Mouse (Mus musculus): Measurements from ENCODE around the gene Rps6ka2. TPM values are rescaled to one million over a fixed set of nuclear protein-coding genes. Genes with fewer than 3 reads are reported as not detected.

Gene Rps6ka2
- polyA plus RNA-seq, 1 experiment from 2014 or later: 35.6 TPM

GRCm38 (mm10) chr17:7246893-7247556 is 77.1 kb downstream of the Rps6ka2 start:
- no peaks in the 10 kb centered on the region for H3K27me3 ChIP-seq (ENCODE audit: control insufficient read depth, insufficient read depth, low read length)
- no peak overlapping the region for H3K4me2 ChIP-seq (ENCODE audit: low read depth)
- DNase-seq (ENCODE audit: low spot score) (no peak), ATAC-seq (ENCODE audit: insufficient read depth, low FRiP score, low TSS enrichment) (no peak)
- H3K36me3 ChIP-seq (ENCODE audit: control insufficient read depth, insufficient read depth, low read length): no peaks in the 10 kb centered on the region
- 68% methylated on average over 6 of the region's 6 CpGs for WGBS
- H3K4me3 ChIP-seq (ENCODE audit: low read depth, low read length): no peak overlapping the region
- H3K9me3 ChIP-seq (ENCODE audit: control insufficient read depth, low read length): no peaks in the 10 kb centered on the region
- no peaks in the 10 kb centered on the region; the same call in 1 of the 2 replicates for H3K4me1 ChIP-seq (ENCODE audit: control insufficient read depth, insufficient read depth, low read length)
- no peak overlapping the region for H3K9ac ChIP-seq (ENCODE audit: low read length)
- no peak overlapping the region for H3K27ac ChIP-seq (ENCODE audit: low read depth, low read length)

- ATAC-seq (ENCODE audit: insufficient read depth, low FRiP score, low TSS enrichment): no peak
- WGBS: 72% methylated on average over 4 of the region's 4 CpGs
- H3K9ac ChIP-seq (ENCODE audit: low read length): no peak overlapping the region
Measured at GRCm38 (mm10) chr17:7250373-7250772, 80.5 kb downstream of the Rps6ka2 start.

GRCm38 (mm10) chr17:7257208-7257607 is 87.3 kb downstream of the Rps6ka2 start:
- Histone ChIP-seq H3K4me2 (ENCODE audit: low read depth) (no peak overlapping the region), H3K4me3 (ENCODE audit: low read depth, low read length) (no peak overlapping the region), H3K27ac (ENCODE audit: low read depth, low read length) (no peak overlapping the region), H3K27me3 (ENCODE audit: control insufficient read depth, insufficient read depth, low read length) (no peaks in the 10 kb centered on the region), H3K4me1 (ENCODE audit: control insufficient read depth, insufficient read depth, low read length) (0 out of 2 replicates have a peak, but pooled peaks cover 9% of the 10 kb centered on the region), H3K9ac (ENCODE audit: low read length) (no peak overlapping the region), H3K9me3 (ENCODE audit: control insufficient read depth, low read length) (no peaks in the 10 kb centered on the region), H3K36me3 (ENCODE audit: control insufficient read depth, insufficient read depth, low read length) (0 out of 2 replicates have a peak, but pooled peaks cover 2% of the 10 kb centered on the region)
- ATAC-seq (ENCODE audit: insufficient read depth, low FRiP score, low TSS enrichment): no peak
- WGBS: 90% methylated on average over 1 of the region's 1 CpGs
- no peak for DNase-seq (ENCODE audit: low spot score)

More at GRCm38 (mm10) chr17:7250373-7250772, 80.5 kb downstream of the Rps6ka2 start:
- H3K27ac ChIP-seq (ENCODE audit: low read depth, low read length): no peak overlapping the region
- H3K4me1 ChIP-seq (ENCODE audit: control insufficient read depth, insufficient read depth, low read length): no peaks in the 10 kb centered on the region; the same call in 1 of the 2 replicates
- H3K4me3 ChIP-seq (ENCODE audit: low read depth, low read length): no peak overlapping the region
- no peak overlapping the region for H3K4me2 ChIP-seq (ENCODE audit: low read depth)
- no peaks in the 10 kb centered on the region for H3K27me3 ChIP-seq (ENCODE audit: control insufficient read depth, insufficient read depth, low read length)
- no peak for DNase-seq (ENCODE audit: low spot score)
- no peaks in the 10 kb centered on the region for H3K9me3 ChIP-seq (ENCODE audit: control insufficient read depth, low read length)
- no peaks in the 10 kb centered on the region for H3K36me3 ChIP-seq (ENCODE audit: control insufficient read depth, insufficient read depth, low read length)

GRCm38 (mm10) chr17:7258748-7259359 is 88.9 kb downstream of the Rps6ka2 start:
- 88% methylated on average over 15 of the region's 15 CpGs for WGBS
- no peak overlapping the region for H3K4me3 ChIP-seq (ENCODE audit: low read depth, low read length)
- H3K4me1 ChIP-seq (ENCODE audit: control insufficient read depth, insufficient read depth, low read length): 0 out of 2 replicates have a peak, but pooled peaks cover 9% of the 10 kb centered on the region
- 0 out of 2 replicates have a peak, but pooled peaks cover 2% of the 10 kb centered on the region for H3K36me3 ChIP-seq (ENCODE audit: control insufficient read depth, insufficient read depth, low read length)
- no peak overlapping the region for H3K4me2 ChIP-seq (ENCODE audit: low read depth)
- no peak for DNase-seq (ENCODE audit: low spot score)
- no peak for ATAC-seq (ENCODE audit: insufficient read depth, low FRiP score, low TSS enrichment)
- H3K27me3 ChIP-seq (ENCODE audit: control insufficient read depth, insufficient read depth, low read length): no peaks in the 10 kb centered on the region
- H3K9ac ChIP-seq (ENCODE audit: low read length): no peak overlapping the region
- H3K27ac ChIP-seq (ENCODE audit: low read depth, low read length): no peak overlapping the region
- H3K9me3 ChIP-seq (ENCODE audit: control insufficient read depth, low read length): no peaks in the 10 kb centered on the region

GRCm38 (mm10) chr17:7260360-7260759 is 90.4 kb downstream of the Rps6ka2 start:
- H3K4me1 ChIP-seq (ENCODE audit: control insufficient read depth, insufficient read depth, low read length): 0 out of 2 replicates have a peak, but pooled peaks cover 9% of the 10 kb centered on the region
- H3K4me2 ChIP-seq (ENCODE audit: low read depth): no peak overlapping the region
- H3K9me3 ChIP-seq (ENCODE audit: control insufficient read depth, low read length): no peaks in the 10 kb centered on the region
- H3K27me3 ChIP-seq (ENCODE audit: control insufficient read depth, insufficient read depth, low read length): no peaks in the 10 kb centered on the region
- no peak overlapping the region for H3K4me3 ChIP-seq (ENCODE audit: low read depth, low read length)
- WGBS: 31% methylated on average over 10 of the region's 10 CpGs
- H3K36me3 ChIP-seq (ENCODE audit: control insufficient read depth, insufficient read depth, low read length): 0 out of 2 replicates have a peak, but pooled peaks cover 2% of the 10 kb centered on the region
- 0 out of 2 replicates have a peak overlapping the region, but pooled peaks have one; percentile 17 for H3K27ac ChIP-seq (ENCODE audit: low read depth, low read length)
- ATAC-seq (ENCODE audit: insufficient read depth, low FRiP score, low TSS enrichment) (no peak), DNase-seq (ENCODE audit: low spot score) (no peak)
- H3K9ac ChIP-seq (ENCODE audit: low read length): no peak overlapping the region

- 29% methylated on average over 10 of the region's 10 CpGs for WGBS
- Histone ChIP-seq H3K27me3 (ENCODE audit: control insufficient read depth, insufficient read depth, low read length) (no peaks in the 10 kb centered on the region), H3K4me1 (ENCODE audit: control insufficient read depth, insufficient read depth, low read length) (0 out of 2 replicates have a peak, but pooled peaks cover 9% of the 10 kb centered on the region), H3K9ac (ENCODE audit: low read length) (no peak overlapping the region), H3K36me3 (ENCODE audit: control insufficient read depth, insufficient read depth, low read length) (0 out of 2 replicates have a peak, but pooled peaks cover 2% of the 10 kb centered on the region), H3K27ac (ENCODE audit: low read depth, low read length) (no peak overlapping the region), H3K4me2 (ENCODE audit: low read depth) (no peak overlapping the region), H3K9me3 (ENCODE audit: control insufficient read depth, low read length) (no peaks in the 10 kb centered on the region), H3K4me3 (ENCODE audit: low read depth, low read length) (no peak overlapping the region)
- ATAC-seq (ENCODE audit: insufficient read depth, low FRiP score, low TSS enrichment) (no peak), DNase-seq (ENCODE audit: low spot score) (no peak)
Measured at GRCm38 (mm10) chr17:7262056-7262455, 92.1 kb downstream of the Rps6ka2 start.

- Histone ChIP-seq H3K36me3 (ENCODE audit: control insufficient read depth, insufficient read depth, low read length) (0 out of 2 replicates have a peak, but pooled peaks cover 2% of the 10 kb centered on the region), H3K27ac (ENCODE audit: low read depth, low read length) (no peak overlapping the region), H3K9me3 (ENCODE audit: control insufficient read depth, low read length) (no peaks in the 10 kb centered on the region), H3K4me2 (ENCODE audit: low read depth) (no peak overlapping the region), H3K4me3 (ENCODE audit: low read depth, low read length) (no peak overlapping the region), H3K9ac (ENCODE audit: low read length) (no peak overlapping the region), H3K4me1 (ENCODE audit: control insufficient read depth, insufficient read depth, low read length) (0 out of 2 replicates have a peak, but pooled peaks cover 9% of the 10 kb centered on the region), H3K27me3 (ENCODE audit: control insufficient read depth, insufficient read depth, low read length) (no peaks in the 10 kb centered on the region)
- ATAC-seq (ENCODE audit: insufficient read depth, low FRiP score, low TSS enrichment) (no peak), DNase-seq (ENCODE audit: low spot score) (no peak)
- WGBS: 82% methylated on average over 4 of the region's 4 CpGs
Measured at GRCm38 (mm10) chr17:7262620-7263019, 92.7 kb downstream of the Rps6ka2 start.

- no peak for DNase-seq (ENCODE audit: low spot score)
- no peaks in the 10 kb centered on the region for H3K36me3 ChIP-seq (ENCODE audit: control insufficient read depth, insufficient read depth, low read length)
- no peak overlapping the region for H3K4me3 ChIP-seq (ENCODE audit: low read depth, low read length)
- no peaks in the 10 kb centered on the region for H3K9me3 ChIP-seq (ENCODE audit: control insufficient read depth, low read length)
- ATAC-seq (ENCODE audit: insufficient read depth, low FRiP score, low TSS enrichment): no peak
- no peaks in the 10 kb centered on the region for H3K27me3 ChIP-seq (ENCODE audit: control insufficient read depth, insufficient read depth, low read length)
- H3K4me1 ChIP-seq (ENCODE audit: control insufficient read depth, insufficient read depth, low read length): 0 out of 2 replicates have a peak, but pooled peaks cover 9% of the 10 kb centered on the region
- H3K4me2 ChIP-seq (ENCODE audit: low read depth): no peak overlapping the region
- no peak overlapping the region for H3K9ac ChIP-seq (ENCODE audit: low read length)
- H3K27ac ChIP-seq (ENCODE audit: low read depth, low read length): no peak overlapping the region
- WGBS: 85% methylated on average over 5 of the region's 5 CpGs
Measured at GRCm38 (mm10) chr17:7264610-7265009, 94.7 kb downstream of the Rps6ka2 start.
